Mouse (Mus musculus) hindbrain, postnatal 0 days (tissue): ENCODE measurements at regions not wholly inside any gene's neighbourhood (a gene's known extent, or its start where the extent isn't known, plus 50 kb on each side); places are given as distances from the start of the nearest gene placed in this dataset.

Experiments
- ATAC-seq: fragments of 200-750 bp; cut with Nextera tagmentation; 2 replicates; pipeline ENCODE4 v1.8.0; 2017; ENCODE audit warnings: mild to moderate bottlenecking, moderate TSS enrichment, moderate library complexity
- DNase-seq: peaks from one replicate; pipeline ENCODE4 v3.0.0-alpha.2; 2015; ENCODE audit warnings: low spot score
- H3K27ac ChIP-seq: fragments of 300-500 bp; sonication (generic); 2 replicates; pipeline ENCODE4 v1.5.1; 2014; ENCODE audit warnings: mild to moderate bottlenecking
- H3K27me3 ChIP-seq: fragments of 300-500 bp; sonication (generic); 2 replicates; pipeline ENCODE4 v1.6.1; 2014; ENCODE audit warnings: low read length, mixed read lengths; ENCODE audit not compliant: insufficient read depth
- H3K36me3 ChIP-seq: fragments of 300-500 bp; sonication (generic); 2 replicates; pipeline ENCODE4 v1.6.1; 2014; ENCODE audit warnings: low read length, mixed read lengths; ENCODE audit not compliant: insufficient read depth
- H3K4me1 ChIP-seq: fragments of 300-500 bp; sonication (generic); 2 replicates; pipeline ENCODE4 v1.6.1; 2014; ENCODE audit warnings: antibody characterized with exemption, low read length, mixed read lengths; ENCODE audit not compliant: insufficient read depth
- H3K4me2 ChIP-seq: fragments of 300-500 bp; sonication (generic); 2 replicates; pipeline ENCODE4 v1.6.1; 2014; ENCODE audit warnings: low read depth, mild to moderate bottlenecking, low read length, moderate library complexity, mixed read lengths
- H3K4me3 ChIP-seq: fragments of 300-500 bp; sonication (generic); 2 replicates; pipeline ENCODE4 v1.5.1; 2014; ENCODE audit warnings: low read length
- H3K9ac ChIP-seq: fragments of 300-500 bp; sonication (generic); replicated peaks from 2 replicates; pipeline ENCODE4 v1.6.1; 2014; ENCODE audit warnings: mild to moderate bottlenecking, low read length, moderate library complexity, mixed read lengths
- H3K9me3 ChIP-seq: fragments of 300-500 bp; sonication (generic); 2 replicates; pipeline ENCODE4 v1.6.1; 2016; ENCODE audit warnings: low read length, mixed read lengths
- CTCF ChIP-seq: IDR thresholded peaks from 2 replicates; pipeline ENCODE4 v1.5.1; 2016; ENCODE audit warnings: antibody characterized with exemption, control low read depth, low read depth
- WGBS: fragments of 180-500 bp; shearing (Covaris S2); extraction: QIAGEN DNeasy Blood & Tissue Kit; methylation state at CpG from one replicate; pipeline ENCODE4 v1.1.7; 2014; 5-methylcytosine and 5-hydroxymethylcytosine counted together

- DNase-seq (no peak), ATAC-seq (no peak)
- WGBS = 89% methylated on average over 1 of the region's 1 CpGs
- Histone ChIP-seq H3K27ac (no peak overlapping the region), H3K27me3 (no peaks in the 10 kb centered on the region), H3K4me1 (no peaks in the 10 kb centered on the region), H3K4me2 (no peak overlapping the region), H3K9me3 (no peaks in the 10 kb centered on the region), H3K4me3 (no peak overlapping the region), H3K9ac (no peak overlapping the region), H3K36me3 (no peaks in the 10 kb centered on the region)
- TF ChIP-seq CTCF = no peak
Observed at GRCm38 (mm10) chr10:96969825-96970224, 353.0 kb downstream of the Btg1 start.

- Histone ChIP-seq H3K4me2 (no peak overlapping the region), H3K27me3 (no peaks in the 10 kb centered on the region), H3K27ac (no peak overlapping the region), H3K9ac (no peak overlapping the region), H3K36me3 (no peaks in the 10 kb centered on the region), H3K4me1 (no peaks in the 10 kb centered on the region), H3K9me3 (no peaks in the 10 kb centered on the region), H3K4me3 (no peak overlapping the region)
- peak; percentile 27 for DNase-seq
- peak; percentile 68; the same call in 1 of the 2 replicates for ATAC-seq
- TF ChIP-seq CTCF = no peak
- 28% methylated on average over 4 of the region's 4 CpGs for WGBS
Observed at GRCm38 (mm10) chr10:96970737-96971136, 353.9 kb downstream of the Btg1 start.

- Histone ChIP-seq H3K27ac (no peak overlapping the region), H3K4me1 (no peaks in the 10 kb centered on the region), H3K36me3 (no peaks in the 10 kb centered on the region), H3K4me2 (no peak overlapping the region), H3K4me3 (no peak overlapping the region), H3K27me3 (no peaks in the 10 kb centered on the region), H3K9ac (no peak overlapping the region), H3K9me3 (no peaks in the 10 kb centered on the region)
- WGBS = 81% methylated on average over 3 of the region's 3 CpGs
- DNase-seq = no peak
- ATAC-seq = no peak
- TF ChIP-seq CTCF = no peak
Observed at GRCm38 (mm10) chr10:96971810-96972209, 355.0 kb downstream of the Btg1 start.

GRCm38 (mm10) chr10:96974326-96974977 lies 357.6 kb downstream of the Btg1 start:
- Histone ChIP-seq H3K9me3 (no peaks in the 10 kb centered on the region), H3K36me3 (no peaks in the 10 kb centered on the region), H3K4me1 (no peaks in the 10 kb centered on the region), H3K9ac (no peak overlapping the region), H3K27me3 (no peaks in the 10 kb centered on the region), H3K4me2 (no peak overlapping the region), H3K4me3 (no peak overlapping the region), H3K27ac (no peak overlapping the region)
- no peak for TF ChIP-seq CTCF
- DNase-seq = no peak
- 87% methylated on average over 2 of the region's 2 CpGs for WGBS
- ATAC-seq = no peak

GRCm38 (mm10) chr10:96976691-96977090 lies 359.9 kb downstream of the Btg1 start:
- Histone ChIP-seq H3K9me3 (no peaks in the 10 kb centered on the region), H3K9ac (no peak overlapping the region), H3K4me3 (no peak overlapping the region), H3K27me3 (no peaks in the 10 kb centered on the region), H3K27ac (no peak overlapping the region), H3K4me1 (peaks cover 9% of the 10 kb centered on the region), H3K4me2 (no peak overlapping the region), H3K36me3 (no peaks in the 10 kb centered on the region)
- DNase-seq (no peak), ATAC-seq (no peak)
- no peak for TF ChIP-seq CTCF

GRCm38 (mm10) chr10:96980494-96980831 lies 363.7 kb downstream of the Btg1 start:
- no peak; the same call in 1 of the 2 replicates for ATAC-seq
- H3K4me3 ChIP-seq = no peak overlapping the region
- no peak overlapping the region for H3K27ac ChIP-seq
- no peak overlapping the region; the same call in 1 of the 2 replicates for H3K9ac ChIP-seq
- H3K27me3 ChIP-seq = no peaks in the 10 kb centered on the region
- no peak for TF ChIP-seq CTCF
- no peaks in the 10 kb centered on the region for H3K36me3 ChIP-seq
- peaks cover 9% of the 10 kb centered on the region for H3K4me1 ChIP-seq
- 11% methylated on average over 3 of the region's 3 CpGs for WGBS
- no peaks in the 10 kb centered on the region for H3K9me3 ChIP-seq
- DNase-seq = no peak
- no peak overlapping the region for H3K4me2 ChIP-seq

GRCm38 (mm10) chr10:96980832-96981515 lies 364.2 kb downstream of the Btg1 start:
- ATAC-seq (peak; percentile 55; the same call in 1 of the 2 replicates), DNase-seq (peak; percentile 34)
- no peak overlapping the region; the same call in 1 of the 2 replicates for H3K9ac ChIP-seq
- H3K4me2 ChIP-seq = no peak overlapping the region
- H3K9me3 ChIP-seq = no peaks in the 10 kb centered on the region
- H3K4me1 ChIP-seq = peaks cover 9% of the 10 kb centered on the region
- no peak for TF ChIP-seq CTCF
- no peaks in the 10 kb centered on the region for H3K27me3 ChIP-seq
- H3K4me3 ChIP-seq = no peak overlapping the region
- 19% methylated on average over 9 of the region's 9 CpGs for WGBS
- H3K36me3 ChIP-seq = no peaks in the 10 kb centered on the region
- peak overlapping the region; percentile 32; the same call in 1 of the 2 replicates for H3K27ac ChIP-seq
